8 mouse cellular contexts compared by ENCODE assay signal in genomic region chr6:83456131-83456983, GRCm38 (mm10). TPM values are rescaled to one million over a fixed set of nuclear protein-coding genes. Genes with fewer than 3 reads are reported as not detected.
DNase-seq lines count a peak whose midpoint lies in the region; ATAC-seq and TF ChIP-seq lines count a peak whose summit lies in the region.

No protein-coding gene starts in this region.

- H3K36me3 ChIP-seq in hindbrain, embryonic 13.5 days, result no peaks in the 10 kb centered on the region
- no peaks in the 10 kb centered on the region; the same call in 1 of the 2 replicates for H3K36me3 ChIP-seq in limb, embryonic 11.5 days (ENCODE audit: control insufficient read depth, insufficient read depth, low read length)
- no peaks in the 10 kb centered on the region for H3K36me3 ChIP-seq in midbrain, embryonic 11.5 days (ENCODE audit: control insufficient read depth, insufficient read depth, low read length)
- H3K36me3 ChIP-seq in small intestine, adult 2 months (ENCODE audit: control insufficient read depth, insufficient read depth, low read length), result no peaks in the 10 kb centered on the region; the same call in 1 of the 2 replicates

- H3K4me3 ChIP-seq in hindbrain, embryonic 13.5 days, result peak overlapping the region; percentile 82
- H3K4me3 ChIP-seq in limb, embryonic 11.5 days (ENCODE audit: low read depth, low read length), result peak overlapping the region; percentile 59
- H3K4me3 ChIP-seq in midbrain, embryonic 11.5 days (ENCODE audit: low read depth, low read length), result peak overlapping the region; percentile 83
- peak overlapping the region; percentile 87 for H3K4me3 ChIP-seq in small intestine, adult 2 months (ENCODE audit: low read depth, low read length)

- H3K4me1 ChIP-seq in hindbrain, embryonic 13.5 days (replicated peaks), result peaks cover 55% of the 10 kb centered on the region
- H3K4me1 ChIP-seq in limb, embryonic 11.5 days (ENCODE audit: control insufficient read depth, insufficient read depth, low read length), result peaks cover 31% of the 10 kb centered on the region
- peaks cover 40% of the 10 kb centered on the region for H3K4me1 ChIP-seq in midbrain, embryonic 11.5 days (ENCODE audit: control insufficient read depth, insufficient read depth, low read length)
- H3K4me1 ChIP-seq in small intestine, adult 2 months (ENCODE audit: control insufficient read depth, insufficient read depth, insufficient read length, low read length), result peaks cover 37% of the 10 kb centered on the region

- DNase-seq in R1 (ENCODE audit: low read depth, low spot score), result peak; percentile 49
- peak; percentile 66 for DNase-seq in cerebellum, adult 9-11 months
- peak; percentile 37 to 51 for DNase-seq in frontal cortex, postnatal 36 days (ENCODE audit: low spot score in 2 of 2)
- peak; percentile 79 for DNase-seq in limb, embryonic 11.5 days (ENCODE audit: low spot score)
- peak; percentile 97 for DNase-seq in midbrain, embryonic 11.5 days (ENCODE audit: low spot score, missing footprints)
- DNase-seq in c-Kit-positive CD71-positive TER-119-positive erythroid progenitor cells, embryonic 14.5 days (ENCODE audit: low spot score), result no peak

- TF ChIP-seq CTCF in small intestine, adult 2 months (IDR thresholded peaks at IDR 0.05; ENCODE audit: extremely low read depth, insufficient read length, insufficient replicate concordance, low read depth, low read length), result no peak

- peak overlapping the region; percentile 98 for H3K27ac ChIP-seq in hindbrain, embryonic 13.5 days
- H3K27ac ChIP-seq in limb, embryonic 11.5 days (replicated peaks; ENCODE audit: low read depth, low read length), result peak overlapping the region; percentile 96
- peak overlapping the region; percentile 94 for H3K27ac ChIP-seq in midbrain, embryonic 11.5 days (ENCODE audit: low read depth, low read length)
- peak overlapping the region; percentile 81 for H3K27ac ChIP-seq in small intestine, adult 2 months (ENCODE audit: insufficient read depth, low read depth, low read length)

- 1% methylated on average over 76 of the region's 105 CpGs for WGBS in hindbrain, embryonic 13.5 days
- 1% methylated on average over 44 of the region's 105 CpGs for WGBS in limb, embryonic 11.5 days
- WGBS in midbrain, embryonic 11.5 days, result under 1% methylated on average over 80 of the region's 105 CpGs
- WGBS in small intestine, adult 2 months, result under 1% methylated on average over 92 of the region's 105 CpGs

- TF ChIP-seq POLR2A in small intestine, adult 2 months (IDR thresholded peaks at IDR 0.05; ENCODE audit: low read depth, low read length), result no peak; the same call in 1 of the 2 replicates

- no peaks in the 10 kb centered on the region for H3K9me3 ChIP-seq in hindbrain, embryonic 13.5 days
- H3K9me3 ChIP-seq in limb, embryonic 11.5 days (ENCODE audit: control insufficient read depth, low read length), result no peaks in the 10 kb centered on the region
- H3K9me3 ChIP-seq in midbrain, embryonic 11.5 days (ENCODE audit: control insufficient read depth, low read length), result no peaks in the 10 kb centered on the region

- H3K27me3 ChIP-seq in hindbrain, embryonic 13.5 days, result 0 out of 2 replicates have a peak, but pooled peaks cover 4% of the 10 kb centered on the region
- no peaks in the 10 kb centered on the region for H3K27me3 ChIP-seq in limb, embryonic 11.5 days (ENCODE audit: control insufficient read depth, insufficient read depth, low read length)
- H3K27me3 ChIP-seq in midbrain, embryonic 11.5 days (ENCODE audit: control insufficient read depth, insufficient read depth, low read length), result no peaks in the 10 kb centered on the region
- H3K27me3 ChIP-seq in small intestine, adult 2 months (ENCODE audit: control insufficient read depth, insufficient read depth, low read length), result no peaks in the 10 kb centered on the region

- peak overlapping the region; percentile 92 for H3K4me2 ChIP-seq in hindbrain, embryonic 13.5 days
- H3K4me2 ChIP-seq in limb, embryonic 11.5 days (ENCODE audit: low read depth, severe bottlenecking), result peak overlapping the region; percentile 93
- H3K4me2 ChIP-seq in midbrain, embryonic 11.5 days, result peak overlapping the region; percentile 96

- peak overlapping the region; percentile 96 for H3K9ac ChIP-seq in hindbrain, embryonic 13.5 days
- peak overlapping the region; percentile 98 for H3K9ac ChIP-seq in limb, embryonic 11.5 days (ENCODE audit: low read length)
- peak overlapping the region; percentile 98 for H3K9ac ChIP-seq in midbrain, embryonic 11.5 days (ENCODE audit: low read length)

- peak; percentile 79 for ATAC-seq in hindbrain, embryonic 13.5 days (ENCODE audit: low FRiP score)
- peak; percentile 78 for ATAC-seq in limb, embryonic 11.5 days (ENCODE audit: insufficient number of reproducible peaks, low FRiP score, low TSS enrichment, low read depth)
- peak; percentile 80 for ATAC-seq in midbrain, embryonic 11.5 days (ENCODE audit: low FRiP score)

RNA-seq across cellular contexts. Expression of gene Tet3, which starts 2.5 kb away (rescaled TPM):
- 69.8 and 75.4 TPM in 2 replicates for polyA plus RNA-seq in hindbrain, embryonic 13.5 days (2015; fragmentation: Nextera tagmentation; extraction: Ambion mirVana)
- 32.5 and 35.8 TPM in 2 replicates for polyA plus RNA-seq in limb, embryonic 11.5 days (2014; fragmentation: Nextera tagmentation; extraction: Ambion mirVana)
- polyA plus RNA-seq in midbrain, embryonic 11.5 days (2014; fragmentation: Nextera tagmentation; extraction: Ambion mirVana), result 38.5 and 39.9 TPM in 2 replicates
- polyA plus RNA-seq in small intestine, adult 2 months (2012; rRNA removed), result 9.0 and 15.4 TPM in 2 replicates

RNA-seq across cellular contexts. Expression of gene Dguok, which starts 50.4 kb away (rescaled TPM):
- 69.1 and 69.7 TPM in 2 replicates for polyA plus RNA-seq in hindbrain, embryonic 13.5 days (2015; fragmentation: Nextera tagmentation; extraction: Ambion mirVana)
- 64.7 and 67.5 TPM in 2 replicates for polyA plus RNA-seq in limb, embryonic 11.5 days (2014; fragmentation: Nextera tagmentation; extraction: Ambion mirVana)
- polyA plus RNA-seq in midbrain, embryonic 11.5 days (2014; fragmentation: Nextera tagmentation; extraction: Ambion mirVana), result 50.5 and 57.3 TPM in 2 replicates
- polyA plus RNA-seq in small intestine, adult 2 months (2012; rRNA removed), result 12.4 and 19.7 TPM in 2 replicates
